Mouse (Mus musculus): ENCODE data around the gene Stx1b. TPM values are rescaled to one million over a fixed set of nuclear protein-coding genes. Genes with fewer than 3 reads are reported as not detected.

The Stx1b gene
- total RNA-seq (2014; fragmentation: Nextera tagmentation) (0.15 and 0.24 TPM in 2 replicates), total RNA-seq (2017) (0.06 and 0.16 TPM in 2 replicates), polyA plus RNA-seq (2012) (0.02 and 0.10 TPM in 2 replicates)

DNA sequence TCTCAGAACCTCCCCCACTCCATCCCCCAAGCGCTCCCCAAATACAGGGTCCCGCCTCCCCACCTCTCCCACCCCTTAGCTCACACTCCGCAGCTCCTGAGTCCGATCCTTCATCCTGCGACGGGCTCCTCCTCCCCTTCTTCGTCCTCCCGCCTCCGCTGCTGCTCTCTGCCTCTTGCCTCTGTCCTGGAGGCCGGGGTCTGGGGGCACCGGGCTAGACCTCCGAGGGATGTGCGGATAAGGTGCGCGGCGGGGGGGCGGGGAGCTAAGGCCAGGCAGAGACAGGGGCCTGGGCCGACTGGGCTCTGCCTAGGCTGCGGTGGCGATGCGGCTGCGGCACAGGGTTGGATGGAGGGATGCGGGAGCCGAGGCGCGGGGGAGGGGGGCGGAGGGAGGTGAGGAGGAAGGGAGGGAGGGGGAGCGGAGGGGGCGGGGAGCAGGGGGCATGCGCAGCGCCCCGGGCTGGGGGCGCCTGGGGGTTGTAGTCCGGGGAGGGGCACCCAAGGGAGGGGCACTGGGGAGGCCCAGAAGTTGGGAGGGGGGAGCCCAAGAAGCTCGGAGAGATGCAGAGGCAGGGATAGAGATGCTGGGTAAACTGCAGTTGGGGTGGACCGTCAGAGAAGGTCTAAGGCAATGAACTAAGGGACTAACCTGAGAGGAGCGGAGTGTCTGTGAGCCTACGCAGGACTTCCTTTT, at the start of gene Stx1b, which contains the start of gene Stx4a:
Stx1b (minus strand) TSS at position 374 of the 696 bp plus-strand sequence.
Stx4a (plus strand) TSS at position 119 of the 696 bp plus-strand sequence.
- Histone ChIP-seq H3K27me3 (ENCODE audit: insufficient read depth, low read length) (peaks cover 40% of the 10 kb centered on the region), H3K36me3 (replicated peaks) (no peaks in the 10 kb centered on the region), H3K4me1 (ENCODE audit: insufficient read depth, low read depth, low read length) (peaks cover 6% of the 10 kb centered on the region; the same call in 1 of the 2 replicates), H3K9me3 (replicated peaks) (no peaks in the 10 kb centered on the region), H3K4me3 (ENCODE audit: low read depth, low read length) (no peak within 1 kb of the TSS)
- ATAC-seq (ENCODE audit: extremely low read depth, insufficient number of reproducible peaks, low FRiP score, poor library complexity, severe bottlenecking) (no peak), DNase-seq (ENCODE audit: low spot score) (no peak)
- TF ChIP-seq POLR2AphosphoS5 (IDR thresholded peaks at IDR 0.05; ENCODE audit: insufficient replicate concordance, low read depth, low read length) (no peak), CTCF (IDR thresholded peaks at IDR 0.05; ENCODE audit: low read depth, low read length) (no peak), GATA1 (IDR thresholded peaks at IDR 0.05; ENCODE audit: borderline replicate concordance, low read length) (no peak), GATA2 (IDR thresholded peaks at IDR 0.05; ENCODE audit: borderline replicate concordance, low read depth, low read length) (no peak), TAL1 (conservative IDR thresholded peaks at IDR 0.05; ENCODE audit: low read depth, low read length) (no peak)

GRCm38 (mm10) chr7:127870136-127870821, 45.9 kb upstream of the Stx1b start:
- DNase-seq (ENCODE audit: low spot score) = no peak
- Histone ChIP-seq H3K4me1 (ENCODE audit: insufficient read depth, low read depth, low read length) (peaks cover 57% of the 10 kb centered on the region), H3K4me3 (ENCODE audit: low read depth, low read length) (no peak overlapping the region), H3K9me3 (replicated peaks) (no peaks in the 10 kb centered on the region), H3K36me3 (replicated peaks) (peaks cover 84% of the 10 kb centered on the region), H3K27me3 (ENCODE audit: insufficient read depth, low read length) (peaks cover 3% of the 10 kb centered on the region; the same call in 1 of the 2 replicates)
- TF ChIP-seq POLR2AphosphoS5 (IDR thresholded peaks at IDR 0.05; ENCODE audit: insufficient replicate concordance, low read depth, low read length) (no peak), GATA1 (IDR thresholded peaks at IDR 0.05; ENCODE audit: borderline replicate concordance, low read length) (no peak), CTCF (IDR thresholded peaks at IDR 0.05; ENCODE audit: low read depth, low read length) (no peak), TAL1 (conservative IDR thresholded peaks at IDR 0.05; ENCODE audit: low read depth, low read length) (no peak), GATA2 (IDR thresholded peaks at IDR 0.05; ENCODE audit: borderline replicate concordance, low read depth, low read length) (no peak)
- ATAC-seq (ENCODE audit: extremely low read depth, insufficient number of reproducible peaks, low FRiP score, poor library complexity, severe bottlenecking) = no peak

DNA sequence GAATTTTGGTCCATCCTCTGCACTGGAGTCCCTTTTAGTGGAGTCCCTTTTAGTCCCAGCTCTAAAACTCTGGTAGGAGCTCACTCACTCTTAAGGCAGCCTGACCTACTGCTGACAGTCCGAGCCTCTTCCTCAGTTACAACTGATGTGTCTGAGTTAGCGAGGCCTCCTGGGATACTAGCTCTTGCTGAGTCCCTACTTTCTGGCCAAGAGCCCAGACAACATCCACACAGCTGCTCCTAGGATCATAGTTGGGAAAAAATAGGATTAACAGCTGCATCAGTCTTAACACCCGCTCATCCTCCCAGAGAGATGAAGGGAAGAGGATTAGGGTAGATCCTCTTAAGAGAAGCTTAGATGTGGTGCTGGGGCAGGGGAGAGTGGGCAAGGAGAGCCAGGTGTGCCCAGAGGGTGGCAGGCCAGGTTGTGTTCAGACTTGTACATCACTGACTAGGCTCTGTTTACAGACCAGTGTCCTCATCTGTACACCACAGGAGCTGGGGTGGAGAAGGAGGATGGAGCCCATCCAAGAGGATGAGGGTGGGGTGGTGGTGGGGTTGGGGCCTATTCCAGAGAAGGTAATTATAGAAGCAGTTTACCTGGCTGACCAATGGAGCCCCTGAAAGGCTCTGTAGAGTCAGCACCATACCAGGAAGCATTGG, 44.9 kb upstream of the Stx1b start:
- peaks cover 47% of the 10 kb centered on the region for H3K4me1 ChIP-seq (ENCODE audit: insufficient read depth, low read depth, low read length)
- ATAC-seq (ENCODE audit: extremely low read depth, insufficient number of reproducible peaks, low FRiP score, poor library complexity, severe bottlenecking) = no peak
- peaks cover 93% of the 10 kb centered on the region for H3K36me3 ChIP-seq (replicated peaks)
- peaks cover 3% of the 10 kb centered on the region; the same call in 1 of the 2 replicates for H3K27me3 ChIP-seq (ENCODE audit: insufficient read depth, low read length)
- DNase-seq (ENCODE audit: low spot score) = no peak
- no peak overlapping the region for H3K4me3 ChIP-seq (ENCODE audit: low read depth, low read length)
- no peak for TF ChIP-seq GATA2 (IDR thresholded peaks at IDR 0.05; ENCODE audit: borderline replicate concordance, low read depth, low read length)
- TF ChIP-seq CTCF (IDR thresholded peaks at IDR 0.05; ENCODE audit: low read depth, low read length) = no peak
- TF ChIP-seq TAL1 (conservative IDR thresholded peaks at IDR 0.05; ENCODE audit: low read depth, low read length) = no peak
- no peak for TF ChIP-seq GATA1 (IDR thresholded peaks at IDR 0.05; ENCODE audit: borderline replicate concordance, low read length)
- no peak for TF ChIP-seq POLR2AphosphoS5 (IDR thresholded peaks at IDR 0.05; ENCODE audit: insufficient replicate concordance, low read depth, low read length)
- no peaks in the 10 kb centered on the region for H3K9me3 ChIP-seq (replicated peaks)

DNA sequence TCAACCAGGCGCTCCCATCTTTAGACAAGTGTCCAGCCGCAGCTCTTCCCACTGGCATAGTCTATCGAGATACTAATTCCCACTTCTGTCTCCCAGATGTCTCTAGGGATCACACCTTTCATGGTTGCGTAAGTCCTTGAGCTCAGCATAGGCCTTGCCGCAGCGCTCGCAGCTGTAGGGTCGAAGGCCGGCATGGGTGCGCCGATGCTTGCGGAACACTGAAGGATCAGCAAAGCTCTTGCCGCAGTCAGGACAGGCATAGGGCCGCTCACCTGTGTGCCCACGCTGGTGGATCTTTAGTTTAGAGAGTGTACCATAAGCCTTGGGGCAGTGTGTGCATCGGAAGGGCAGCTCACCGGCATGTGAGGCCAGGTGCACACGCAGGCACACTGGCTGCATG, 43.3 kb upstream of the Stx1b start:
- TF ChIP-seq POLR2AphosphoS5 (IDR thresholded peaks at IDR 0.05; ENCODE audit: insufficient replicate concordance, low read depth, low read length) (no peak), GATA2 (IDR thresholded peaks at IDR 0.05; ENCODE audit: borderline replicate concordance, low read depth, low read length) (no peak), CTCF (IDR thresholded peaks at IDR 0.05; ENCODE audit: low read depth, low read length) (no peak), TAL1 (conservative IDR thresholded peaks at IDR 0.05; ENCODE audit: low read depth, low read length) (no peak), GATA1 (IDR thresholded peaks at IDR 0.05; ENCODE audit: borderline replicate concordance, low read length) (no peak)
- H3K36me3 ChIP-seq (replicated peaks) = peaks cover 79% of the 10 kb centered on the region
- H3K9me3 ChIP-seq (replicated peaks) = no peaks in the 10 kb centered on the region
- ATAC-seq (ENCODE audit: extremely low read depth, insufficient number of reproducible peaks, low FRiP score, poor library complexity, severe bottlenecking) = no peak
- DNase-seq (ENCODE audit: low spot score) = no peak
- H3K4me3 ChIP-seq (ENCODE audit: low read depth, low read length) = no peak overlapping the region
- peaks cover 32% of the 10 kb centered on the region for H3K4me1 ChIP-seq (ENCODE audit: insufficient read depth, low read depth, low read length)
- peaks cover 3% of the 10 kb centered on the region; the same call in 1 of the 2 replicates for H3K27me3 ChIP-seq (ENCODE audit: insufficient read depth, low read length)

- ATAC-seq (ENCODE audit: extremely low read depth, insufficient number of reproducible peaks, low FRiP score, poor library complexity, severe bottlenecking) (no peak), DNase-seq (ENCODE audit: low spot score) (no peak)
- Histone ChIP-seq H3K36me3 (replicated peaks) (peaks cover 75% of the 10 kb centered on the region), H3K27me3 (ENCODE audit: insufficient read depth, low read length) (peaks cover 3% of the 10 kb centered on the region; the same call in 1 of the 2 replicates), H3K9me3 (replicated peaks) (no peaks in the 10 kb centered on the region), H3K4me1 (ENCODE audit: insufficient read depth, low read depth, low read length) (peaks cover 23% of the 10 kb centered on the region), H3K4me3 (ENCODE audit: low read depth, low read length) (no peak overlapping the region)
- TF ChIP-seq TAL1 (conservative IDR thresholded peaks at IDR 0.05; ENCODE audit: low read depth, low read length) = no peak
- no peak for TF ChIP-seq CTCF (IDR thresholded peaks at IDR 0.05; ENCODE audit: low read depth, low read length)
- no peak for TF ChIP-seq POLR2AphosphoS5 (IDR thresholded peaks at IDR 0.05; ENCODE audit: insufficient replicate concordance, low read depth, low read length)
- no peak for TF ChIP-seq GATA1 (IDR thresholded peaks at IDR 0.05; ENCODE audit: borderline replicate concordance, low read length)
- TF ChIP-seq GATA2 (IDR thresholded peaks at IDR 0.05; ENCODE audit: borderline replicate concordance, low read depth, low read length) = no peak
Observed at GRCm38 (mm10) chr7:127866434-127866833, 42.1 kb upstream of the Stx1b start.
